8 mouse cellular contexts compared by ENCODE assay signal in the genomic region with DNA sequence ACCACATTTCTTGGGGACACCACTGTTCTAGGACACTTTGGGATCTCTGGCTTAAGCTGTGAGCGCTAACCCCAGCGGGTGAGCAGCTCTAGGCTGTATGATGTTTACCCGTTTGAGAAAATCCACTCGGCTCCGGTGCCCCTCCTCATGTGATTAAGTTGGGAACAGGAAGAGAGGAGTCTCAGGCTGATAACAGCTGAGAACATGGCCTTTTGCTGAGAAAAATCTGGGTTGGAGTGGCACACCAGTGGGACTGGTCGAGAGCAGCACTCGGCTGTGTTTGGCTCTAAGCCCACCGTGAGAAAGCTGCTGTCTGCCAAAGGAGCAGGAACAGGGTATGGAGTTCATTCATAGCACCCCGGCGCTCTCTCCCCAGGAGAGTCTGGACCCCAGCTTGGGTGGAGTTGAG. TPM values are rescaled to one million over a fixed set of nuclear protein-coding genes. Genes with fewer than 3 reads are reported as not detected.
DNase-seq lines count a peak whose midpoint lies in the region; ATAC-seq lines count a peak whose summit lies in the region.

No protein-coding gene starts in this region.

- H3K9me3 ChIP-seq in lung, embryonic 16.5 days (ENCODE audit: control insufficient read depth, low read length): no peaks in the 10 kb centered on the region
- no peaks in the 10 kb centered on the region for H3K9me3 ChIP-seq in embryonic facial prominence, embryonic 12.5 days
- no peaks in the 10 kb centered on the region for H3K9me3 ChIP-seq in hindbrain, embryonic 15.5 days
- no peaks in the 10 kb centered on the region for H3K9me3 ChIP-seq in midbrain, embryonic 16.5 days (replicated peaks; ENCODE audit: control insufficient read depth, low read length, poor library complexity, severe bottlenecking)

- DNase-seq in lung, adult 18-20 months: no peak
- no peak for DNase-seq in ovary, postnatal 36 days (ENCODE audit: low spot score)

- ATAC-seq in lung, embryonic 16.5 days (ENCODE audit: low read depth): no peak
- no peak for ATAC-seq in embryonic facial prominence, embryonic 12.5 days (ENCODE audit: insufficient number of reproducible peaks, insufficient read depth, low FRiP score, low TSS enrichment)
- no peak for ATAC-seq in hindbrain, embryonic 15.5 days (ENCODE audit: low FRiP score, low read depth)
- no peak for ATAC-seq in midbrain, embryonic 16.5 days
- ATAC-seq in megakaryocyte-erythroid progenitor cell, adult 5-6 weeks (replicated peaks; ENCODE audit: low FRiP score, low TSS enrichment, poor library complexity, severe bottlenecking): no peak
- no peak for ATAC-seq in erythroid progenitor cell, adult 5-6 weeks (replicated peaks; ENCODE audit: low FRiP score, poor library complexity, severe bottlenecking)

- peaks cover 21% of the 10 kb centered on the region for H3K27me3 ChIP-seq in lung, embryonic 16.5 days (ENCODE audit: control insufficient read depth, insufficient read depth, low read depth, low read length)
- H3K27me3 ChIP-seq in embryonic facial prominence, embryonic 12.5 days: peaks cover 50% of the 10 kb centered on the region
- peaks cover 23% of the 10 kb centered on the region for H3K27me3 ChIP-seq in hindbrain, embryonic 15.5 days
- H3K27me3 ChIP-seq in midbrain, embryonic 16.5 days (ENCODE audit: control insufficient read depth, insufficient read depth, low read depth, low read length): peaks cover 19% of the 10 kb centered on the region

- WGBS in lung, embryonic 16.5 days: 7% methylated on average over 10 of the region's 10 CpGs
- 9% methylated on average over 10 of the region's 10 CpGs for WGBS in embryonic facial prominence, embryonic 12.5 days
- 6% methylated on average over 10 of the region's 10 CpGs for WGBS in hindbrain, embryonic 15.5 days
- 5% methylated on average over 10 of the region's 10 CpGs for WGBS in midbrain, embryonic 16.5 days

- peak overlapping the region; percentile 97 for H3K4me2 ChIP-seq in lung, embryonic 16.5 days (ENCODE audit: low read depth, low read length)
- H3K4me2 ChIP-seq in embryonic facial prominence, embryonic 12.5 days (replicated peaks): peak overlapping the region; percentile 96
- H3K4me2 ChIP-seq in hindbrain, embryonic 15.5 days: peak overlapping the region; percentile 99
- H3K4me2 ChIP-seq in midbrain, embryonic 16.5 days (ENCODE audit: low read length): peak overlapping the region; percentile 88

- H3K9ac ChIP-seq in lung, embryonic 16.5 days (ENCODE audit: low read length): peak overlapping the region; percentile 81
- no peak overlapping the region for H3K9ac ChIP-seq in embryonic facial prominence, embryonic 12.5 days
- peak overlapping the region; percentile 90 for H3K9ac ChIP-seq in hindbrain, embryonic 15.5 days
- peak overlapping the region; percentile 95 for H3K9ac ChIP-seq in midbrain, embryonic 16.5 days (ENCODE audit: low read depth, low read length)

- no peak overlapping the region for H3K27ac ChIP-seq in lung, embryonic 16.5 days (ENCODE audit: low read length)
- no peak overlapping the region for H3K27ac ChIP-seq in embryonic facial prominence, embryonic 12.5 days
- H3K27ac ChIP-seq in hindbrain, embryonic 15.5 days (replicated peaks): 0 out of 2 replicates have a peak overlapping the region, but pooled peaks have one; percentile 32
- H3K27ac ChIP-seq in midbrain, embryonic 16.5 days (ENCODE audit: low read length): no peak overlapping the region

- peak overlapping the region; percentile 86 for H3K4me3 ChIP-seq in lung, embryonic 16.5 days (ENCODE audit: low read length)
- peak overlapping the region; percentile 85; the same call in 1 of the 2 replicates for H3K4me3 ChIP-seq in embryonic facial prominence, embryonic 12.5 days
- peak overlapping the region; percentile 96 for H3K4me3 ChIP-seq in hindbrain, embryonic 15.5 days
- H3K4me3 ChIP-seq in midbrain, embryonic 16.5 days (ENCODE audit: low read depth, low read length): peak overlapping the region; percentile 97

- H3K36me3 ChIP-seq in lung, embryonic 16.5 days (ENCODE audit: control insufficient read depth, insufficient read depth, low read length): no peaks in the 10 kb centered on the region
- H3K36me3 ChIP-seq in embryonic facial prominence, embryonic 12.5 days: no peaks in the 10 kb centered on the region
- no peaks in the 10 kb centered on the region for H3K36me3 ChIP-seq in hindbrain, embryonic 15.5 days
- no peaks in the 10 kb centered on the region for H3K36me3 ChIP-seq in midbrain, embryonic 16.5 days (ENCODE audit: control insufficient read depth, insufficient read depth, low read length)

- peaks cover 27% of the 10 kb centered on the region for H3K4me1 ChIP-seq in lung, embryonic 16.5 days (replicated peaks; ENCODE audit: control insufficient read depth, insufficient read depth, low read length)
- H3K4me1 ChIP-seq in embryonic facial prominence, embryonic 12.5 days: peaks cover 27% of the 10 kb centered on the region
- H3K4me1 ChIP-seq in hindbrain, embryonic 15.5 days (replicated peaks): peaks cover 46% of the 10 kb centered on the region
- H3K4me1 ChIP-seq in midbrain, embryonic 16.5 days (ENCODE audit: control insufficient read depth, insufficient read depth, low read length): peaks cover 35% of the 10 kb centered on the region

RNA-seq across cellular contexts. Expression of a gene that starts 3.2 kb away (rescaled TPM):
- polyA plus RNA-seq in lung, embryonic 16.5 days (2015; fragmentation: Nextera tagmentation; extraction: Ambion mirVana): 2.8 and 3.3 TPM in 2 replicates
- 4.1 and 4.9 TPM in 2 replicates for polyA plus RNA-seq in embryonic facial prominence, embryonic 12.5 days (2016; fragmentation: Nextera tagmentation; extraction: Ambion mirVana)
- polyA plus RNA-seq in hindbrain, embryonic 15.5 days (2015; fragmentation: Nextera tagmentation; extraction: Ambion mirVana): 8.0 and 8.9 TPM in 2 replicates
- 6.4 and 6.9 TPM in 2 replicates for polyA plus RNA-seq in midbrain, embryonic 16.5 days (2015; fragmentation: Nextera tagmentation; extraction: Ambion mirVana)
- total RNA-seq in megakaryocyte-erythroid progenitor cell, adult 5-6 weeks (2014; fragmentation: Nextera tagmentation): 11.9 and 13.9 TPM in 2 replicates
- total RNA-seq in megakaryocyte-erythroid progenitor cell, adult 5-6 weeks (2017): 4.9 and 7.2 TPM in 2 replicates
- total RNA-seq in erythroid progenitor cell, adult 5-6 weeks (2015; ENCODE audit: low replicate concordance): 7.6 and 8.8 TPM in 2 replicates
- total RNA-seq in erythroid progenitor cell, adult 5-6 weeks (2017; ENCODE audit: low replicate concordance): 14.5 and 15.1 TPM in 2 replicates

RNA-seq across cellular contexts. Expression of a gene that starts 23.0 kb away (rescaled TPM):
- 28.6 and 29.4 TPM in 2 replicates for polyA plus RNA-seq in lung, embryonic 16.5 days (2015; fragmentation: Nextera tagmentation; extraction: Ambion mirVana)
- 48.1 and 51.0 TPM in 2 replicates for polyA plus RNA-seq in embryonic facial prominence, embryonic 12.5 days (2016; fragmentation: Nextera tagmentation; extraction: Ambion mirVana)
- polyA plus RNA-seq in hindbrain, embryonic 15.5 days (2015; fragmentation: Nextera tagmentation; extraction: Ambion mirVana): 6.2 and 6.9 TPM in 2 replicates
- 4.6 and 4.7 TPM in 2 replicates for polyA plus RNA-seq in midbrain, embryonic 16.5 days (2015; fragmentation: Nextera tagmentation; extraction: Ambion mirVana)
- 2.2 and 3.6 TPM in 2 replicates for total RNA-seq in megakaryocyte-erythroid progenitor cell, adult 5-6 weeks (2014; fragmentation: Nextera tagmentation)
- 1.1 and 1.7 TPM in 2 replicates for total RNA-seq in megakaryocyte-erythroid progenitor cell, adult 5-6 weeks (2017)
- total RNA-seq in erythroid progenitor cell, adult 5-6 weeks (2015; ENCODE audit: low replicate concordance): not detected in 2 replicates
- 0.77 TPM in 1 of 2 replicates, not detected in the other for total RNA-seq in erythroid progenitor cell, adult 5-6 weeks (2017; ENCODE audit: low replicate concordance)

RNA-seq across cellular contexts. Expression of a gene that starts 41.6 kb away (rescaled TPM):
- polyA plus RNA-seq in lung, embryonic 16.5 days (2015; fragmentation: Nextera tagmentation; extraction: Ambion mirVana): 77.9 and 94.5 TPM in 2 replicates
- polyA plus RNA-seq in embryonic facial prominence, embryonic 12.5 days (2016; fragmentation: Nextera tagmentation; extraction: Ambion mirVana): 81.4 and 87.0 TPM in 2 replicates
- 45.4 and 51.8 TPM in 2 replicates for polyA plus RNA-seq in hindbrain, embryonic 15.5 days (2015; fragmentation: Nextera tagmentation; extraction: Ambion mirVana)
- 38.6 and 46.3 TPM in 2 replicates for polyA plus RNA-seq in midbrain, embryonic 16.5 days (2015; fragmentation: Nextera tagmentation; extraction: Ambion mirVana)
- 17.9 and 24.0 TPM in 2 replicates for total RNA-seq in megakaryocyte-erythroid progenitor cell, adult 5-6 weeks (2014; fragmentation: Nextera tagmentation)
- 15.7 and 30.3 TPM in 2 replicates for total RNA-seq in megakaryocyte-erythroid progenitor cell, adult 5-6 weeks (2017)
- total RNA-seq in erythroid progenitor cell, adult 5-6 weeks (2015; ENCODE audit: low replicate concordance): 5.4 and 6.3 TPM in 2 replicates
- total RNA-seq in erythroid progenitor cell, adult 5-6 weeks (2017; ENCODE audit: low replicate concordance): 1.9 and 7.3 TPM in 2 replicates
